Mouse (Mus musculus) left cerebral cortex, postnatal 10 days (tissue): ENCODE data around the gene Mat2a. TPM values are rescaled to one million over a fixed set of nuclear protein-coding genes. Genes with fewer than 3 reads are reported as not detected.
"Not testable (repeated sequence)": the region's sequence is repeated elsewhere in the genome, so short reads cannot be mapped to it uniquely, and the experiment has no call there.

Experiments
- DNase-seq, 2 experiments: peaks; one replicate each; pipeline ENCODE4 v3.0.0; 2021 to 2022; ENCODE audit warnings: low spot score in 2 of 2, mixed read lengths in 1 of 2; ENCODE audit errors: extremely low spot score in 1 of 2
- intact Hi-C: fragments of 180-260 bp; cut with DNase I; formaldehyde crosslinking; loops from one replicate; pipeline ENCODE4 v1.15.1; 2025
- total RNA-seq, 2 experiments: library from RNA; stranded (reverse); gene quantifications; 2 replicates each; pipeline ENCODE4 v1.2.3; 2021

Mat2a gene
- 100 to 1,000 TPM; 158 to 195 TPM for total RNA-seq

DNA sequence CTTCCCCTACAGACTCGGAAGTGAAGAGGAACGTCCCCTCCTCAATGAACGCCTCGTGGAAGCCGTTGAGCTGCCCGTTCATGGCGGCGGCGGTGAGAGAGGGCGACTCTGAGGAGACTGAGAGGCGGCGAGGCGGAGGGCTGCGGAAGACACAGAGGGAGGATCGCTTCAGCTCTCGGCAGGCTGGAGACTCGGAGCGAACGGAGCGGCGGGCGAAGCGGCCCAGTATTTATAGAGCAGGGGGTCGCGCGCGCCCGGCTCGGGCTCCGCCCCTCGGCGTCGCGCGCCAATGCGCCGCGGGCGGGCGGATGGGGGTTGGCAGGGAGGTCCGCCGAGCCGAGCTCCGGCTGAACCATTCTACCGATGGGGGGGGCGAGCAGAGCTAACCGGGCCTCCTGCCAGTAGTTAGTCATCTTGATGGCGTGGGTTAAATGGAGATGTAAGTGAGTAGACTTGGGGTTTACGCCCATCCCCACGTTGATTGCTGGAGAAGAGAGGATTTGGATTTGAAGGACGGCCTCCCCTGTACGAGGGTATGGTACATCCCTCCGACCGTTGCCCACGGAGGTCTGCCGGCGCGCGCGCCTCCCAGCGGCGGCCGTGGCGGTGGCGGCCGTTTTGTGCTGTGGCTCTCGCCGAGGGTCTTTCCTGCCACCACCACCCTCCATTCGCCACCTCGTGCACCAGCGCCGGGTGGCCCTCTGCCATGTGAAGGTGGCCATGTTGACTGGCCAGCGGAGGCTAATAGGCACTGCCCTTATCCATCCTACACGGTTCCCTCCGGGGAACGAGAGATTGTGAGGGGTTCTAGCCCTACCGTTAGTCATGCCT, at the start of gene Mat2a:
Gene Mat2a, minus strand, starts transcription at position 204 of the 831 bp plus-strand sequence.
- intact Hi-C loops = no loop called here
- peak; percentile 96 for DNase-seq

DNA sequence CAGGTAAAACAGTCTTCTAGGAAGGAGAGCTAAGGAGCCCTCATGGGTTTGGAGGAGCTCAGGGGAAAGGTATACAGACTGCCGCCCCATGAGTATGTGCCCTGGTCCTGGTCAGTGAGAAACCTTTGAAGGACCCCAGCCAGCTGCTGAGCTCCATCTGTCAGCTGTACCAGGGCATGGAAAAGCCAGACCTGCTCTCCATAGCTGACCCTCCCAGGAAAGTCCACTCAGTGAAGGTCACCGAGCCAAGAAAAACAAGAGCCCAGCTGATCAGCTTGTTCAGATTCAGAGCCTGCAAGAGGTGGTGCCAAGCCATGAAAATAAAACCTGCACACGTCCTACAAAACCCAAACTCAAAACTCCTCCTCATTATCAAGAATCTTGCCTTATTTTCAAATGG, 49.5 kb upstream of the Mat2a start:
- intact Hi-C loops = no loop called here

DNA sequence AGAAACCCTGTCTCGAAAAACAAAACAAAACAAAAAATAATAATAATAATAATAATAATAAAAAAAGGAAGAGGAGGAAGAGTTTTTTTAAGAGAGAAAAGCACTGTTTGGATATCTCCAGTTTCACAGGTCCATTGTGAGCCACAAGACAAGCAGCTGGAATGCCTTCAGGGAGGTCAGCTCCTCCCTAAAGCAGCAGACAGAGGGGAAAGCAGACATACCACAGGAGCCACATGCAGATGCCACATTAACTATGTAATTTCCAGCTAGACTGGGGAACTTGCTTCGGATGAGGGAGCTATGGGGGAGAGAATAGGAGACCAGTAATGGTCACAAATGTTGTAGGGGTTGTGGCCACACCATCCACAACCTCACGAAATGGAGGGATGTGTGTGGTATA, 47.9 kb upstream of the Mat2a start:
- intact Hi-C loops = no loop called here
- no peak for DNase-seq

More for the DNA sequence above, 49.5 kb upstream of the Mat2a start:
- peak in 1 of 2 experiments; percentile 52 for DNase-seq

DNA sequence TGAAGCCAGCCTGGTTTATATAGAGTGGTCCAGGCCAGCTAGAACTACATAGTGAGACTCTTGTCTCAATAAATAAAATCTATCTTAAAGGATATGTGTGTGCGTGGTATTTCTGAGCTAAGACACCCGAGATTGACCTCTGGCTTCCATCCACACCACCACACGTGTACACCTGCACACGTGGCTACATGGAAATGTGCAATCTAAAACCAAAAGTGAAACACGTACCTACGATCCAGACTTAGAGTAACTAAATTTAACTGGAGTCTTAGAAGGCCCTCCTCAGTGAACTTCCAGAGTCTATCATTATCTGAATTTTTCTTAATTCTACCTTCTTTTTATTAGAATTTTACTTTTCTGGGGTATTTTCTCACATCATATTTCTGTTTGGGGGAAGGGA, 46.9 kb upstream of the Mat2a start:
- intact Hi-C loops = no loop called here
- DNase-seq = no peak

DNA sequence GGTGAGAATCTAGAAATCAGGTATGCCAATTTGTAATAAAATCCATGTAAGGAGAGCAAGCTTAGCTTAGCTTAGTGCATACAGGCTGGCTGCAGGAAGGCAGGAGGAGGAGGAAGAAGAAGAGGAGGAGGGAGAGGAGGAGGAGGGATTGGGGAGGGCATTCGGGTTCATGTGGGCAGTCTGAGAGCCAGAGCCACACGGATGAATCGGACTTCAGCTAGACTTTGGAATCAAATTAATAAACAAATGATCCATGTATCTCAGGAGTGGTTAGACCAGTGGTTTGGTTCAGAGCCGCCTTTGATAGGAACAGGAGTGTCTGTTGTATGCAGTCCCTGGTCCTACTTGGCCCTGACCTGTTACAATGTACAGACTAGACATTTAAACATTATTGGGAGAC, 45.5 kb upstream of the Mat2a start:
- DNase-seq = no peak
- intact Hi-C loops = no loop called here

DNA sequence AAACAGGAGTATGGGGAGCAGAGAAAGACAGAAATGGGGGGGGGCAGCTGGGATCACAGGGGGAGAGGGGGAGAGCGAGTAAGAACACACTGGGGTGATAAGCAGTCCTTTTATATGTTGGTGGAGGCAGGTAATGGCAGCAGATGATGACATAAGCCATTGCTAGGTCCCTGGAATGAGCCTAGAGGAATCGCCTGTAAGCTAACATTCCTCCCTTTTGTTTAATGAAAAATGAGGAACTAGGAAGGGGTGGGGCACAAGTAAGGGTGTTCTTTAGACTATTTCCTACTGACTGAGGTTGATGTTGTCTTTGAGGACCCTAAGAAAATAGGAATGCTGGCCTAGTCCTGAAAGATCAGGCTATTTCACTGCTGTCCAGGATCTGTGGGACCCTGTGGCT, 42.8 kb upstream of the Mat2a start:
- DNase-seq = no peak
- intact Hi-C loops = no loop called here

DNA sequence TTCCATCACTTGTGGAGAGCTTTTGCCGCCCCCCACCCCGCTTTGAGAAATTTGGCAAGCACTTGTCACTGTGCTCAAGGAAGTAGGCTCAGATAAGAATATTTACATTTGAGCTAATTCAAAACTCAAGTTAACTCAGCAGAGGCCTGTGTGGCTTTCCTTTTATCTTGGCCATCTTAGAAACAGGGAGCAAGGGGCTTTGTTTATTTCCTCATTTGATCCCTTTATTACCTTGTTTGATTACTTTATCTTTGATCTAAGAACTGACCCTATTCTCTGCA, 41.0 kb upstream of the Mat2a start:
- no peak for DNase-seq
- intact Hi-C loops = no loop called here

DNA sequence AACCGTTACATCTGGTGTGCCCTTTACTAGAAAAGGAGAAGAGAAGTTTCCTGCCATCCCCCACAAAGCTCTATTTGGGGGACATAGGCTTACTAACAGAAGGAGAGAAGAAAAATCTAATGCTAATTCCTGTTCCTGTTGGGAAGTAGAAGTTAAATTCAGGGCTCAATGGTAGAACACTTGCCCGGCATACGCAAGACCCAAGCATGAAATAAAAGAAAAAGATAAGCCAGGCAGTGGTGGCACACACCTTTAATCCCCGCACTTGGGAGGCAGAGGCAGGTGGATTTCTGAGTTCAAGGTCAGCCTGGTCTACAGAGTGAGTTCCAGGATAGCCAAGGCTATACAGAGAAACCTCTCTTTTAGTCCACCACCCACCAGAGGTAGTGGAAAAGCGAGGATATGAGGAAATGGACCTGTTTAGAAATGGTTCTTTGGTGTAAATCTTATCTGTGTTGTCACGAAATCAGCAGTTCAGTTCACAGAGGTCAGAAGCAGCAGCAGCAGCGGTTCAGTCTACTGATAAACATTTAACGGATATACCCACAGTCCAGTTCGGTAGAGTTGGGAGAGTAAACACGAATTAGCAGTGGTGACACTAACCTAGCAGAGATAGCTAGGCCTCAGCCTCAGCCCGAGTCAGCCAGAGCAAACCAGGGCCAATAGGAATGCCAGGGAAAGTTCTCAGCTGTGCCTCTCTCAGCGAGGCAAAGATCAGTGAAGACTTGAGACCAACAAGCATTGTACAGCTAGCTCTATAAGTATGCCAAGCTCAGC, 40.5 kb upstream of the Mat2a start:
- intact Hi-C loops = no loop called here
- DNase-seq = no peak

DNA sequence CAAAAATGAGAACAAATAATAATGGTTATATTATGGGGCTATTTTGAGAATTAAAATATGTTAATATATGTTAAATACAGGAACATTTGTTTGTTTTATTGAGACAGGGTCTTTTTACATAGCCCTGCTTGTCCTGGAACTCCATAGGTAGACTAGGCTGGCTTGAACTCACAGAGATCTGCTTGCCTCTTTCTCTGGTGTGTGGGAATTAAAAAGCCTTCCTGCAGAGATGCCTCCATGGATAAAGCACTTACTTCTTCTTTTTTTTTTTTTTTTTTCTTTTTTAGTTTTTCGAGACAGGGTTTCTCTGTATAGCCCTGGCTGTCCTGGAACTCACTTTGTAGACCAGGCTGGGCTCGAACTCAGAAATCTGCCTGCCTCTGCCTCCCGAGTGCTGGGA, 39.3 kb upstream of the Mat2a start:
- intact Hi-C loops, DNase-seq: not testable (repeated sequence)

DNA sequence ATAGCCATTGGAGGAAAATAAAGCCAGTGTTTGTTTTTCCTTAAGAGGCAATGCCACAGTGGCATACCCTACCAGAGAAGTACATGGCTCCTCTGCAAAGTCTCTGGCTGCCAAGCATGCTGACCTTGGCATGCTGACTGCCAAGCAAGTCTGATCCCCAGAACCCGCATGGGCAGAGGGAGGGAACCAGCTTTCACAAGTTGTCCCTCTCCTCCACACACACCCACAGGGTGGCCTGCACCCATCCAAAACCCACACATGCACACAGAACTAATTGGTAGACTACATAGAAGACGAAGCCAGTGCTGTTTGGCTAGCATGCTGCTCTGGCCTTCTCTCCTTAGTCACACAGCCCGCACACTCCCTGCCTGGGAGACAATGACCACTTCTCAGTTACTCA, 38.3 kb upstream of the Mat2a start:
- DNase-seq = no peak
- intact Hi-C loops = no loop called here

DNA sequence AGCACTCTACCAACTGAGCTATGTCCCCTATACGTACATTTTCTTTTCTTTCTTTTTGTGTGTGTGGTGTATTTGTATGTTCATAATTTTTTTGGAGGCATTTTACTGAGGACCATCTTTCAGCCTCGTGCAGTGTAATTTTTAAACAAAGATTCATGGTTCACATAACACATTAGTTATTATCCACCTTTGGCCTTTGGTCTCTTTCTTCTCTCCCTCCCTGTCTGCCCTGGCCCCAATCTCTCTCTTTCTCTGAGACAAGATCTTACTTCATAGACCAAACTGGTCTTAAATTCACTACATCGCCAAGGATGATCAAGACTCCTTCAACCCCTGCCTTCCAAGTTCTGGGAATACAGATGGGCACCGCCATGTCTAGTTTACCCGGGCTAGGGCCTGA, 37.5 kb upstream of the Mat2a start:
- intact Hi-C loops = no loop called here
- no peak for DNase-seq

DNA sequence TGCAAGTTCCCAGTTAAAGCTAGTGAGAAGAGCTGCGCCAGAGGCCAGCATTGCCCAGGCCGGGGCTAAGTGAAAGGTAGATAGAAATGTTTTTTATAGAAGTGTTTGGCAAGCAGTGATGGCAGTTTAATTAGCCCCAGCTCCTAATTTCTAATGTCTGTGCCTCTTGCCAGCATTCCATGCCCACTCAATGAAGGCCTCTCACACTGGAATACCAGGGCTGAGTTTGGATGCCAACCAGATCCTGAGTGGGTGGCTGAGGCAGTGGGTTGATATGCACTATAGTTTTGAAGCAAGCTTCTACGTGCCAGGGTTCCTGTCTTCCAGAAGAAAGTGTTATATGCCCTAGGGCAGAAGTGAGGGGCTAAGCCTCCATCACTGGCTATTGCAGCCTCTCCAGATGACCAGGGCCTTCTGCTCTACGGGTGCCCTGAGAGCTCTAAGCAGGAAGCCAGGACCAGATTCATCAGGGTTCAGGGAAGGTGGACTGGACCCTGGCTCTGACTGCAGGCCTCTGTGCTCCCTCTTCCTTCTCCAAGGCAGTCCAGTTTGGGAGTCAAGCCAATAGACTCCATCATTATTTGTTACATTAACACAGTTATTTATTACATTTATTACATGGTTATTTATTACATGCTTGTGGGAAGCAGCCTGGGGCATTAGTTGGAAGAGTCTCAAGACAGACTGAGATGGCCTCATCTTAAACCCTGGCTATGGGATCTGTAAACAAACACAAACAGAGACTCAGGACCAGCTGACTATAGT, 36.0 kb upstream of the Mat2a start:
- intact Hi-C loops = no loop called here
- DNase-seq = no peak

DNA sequence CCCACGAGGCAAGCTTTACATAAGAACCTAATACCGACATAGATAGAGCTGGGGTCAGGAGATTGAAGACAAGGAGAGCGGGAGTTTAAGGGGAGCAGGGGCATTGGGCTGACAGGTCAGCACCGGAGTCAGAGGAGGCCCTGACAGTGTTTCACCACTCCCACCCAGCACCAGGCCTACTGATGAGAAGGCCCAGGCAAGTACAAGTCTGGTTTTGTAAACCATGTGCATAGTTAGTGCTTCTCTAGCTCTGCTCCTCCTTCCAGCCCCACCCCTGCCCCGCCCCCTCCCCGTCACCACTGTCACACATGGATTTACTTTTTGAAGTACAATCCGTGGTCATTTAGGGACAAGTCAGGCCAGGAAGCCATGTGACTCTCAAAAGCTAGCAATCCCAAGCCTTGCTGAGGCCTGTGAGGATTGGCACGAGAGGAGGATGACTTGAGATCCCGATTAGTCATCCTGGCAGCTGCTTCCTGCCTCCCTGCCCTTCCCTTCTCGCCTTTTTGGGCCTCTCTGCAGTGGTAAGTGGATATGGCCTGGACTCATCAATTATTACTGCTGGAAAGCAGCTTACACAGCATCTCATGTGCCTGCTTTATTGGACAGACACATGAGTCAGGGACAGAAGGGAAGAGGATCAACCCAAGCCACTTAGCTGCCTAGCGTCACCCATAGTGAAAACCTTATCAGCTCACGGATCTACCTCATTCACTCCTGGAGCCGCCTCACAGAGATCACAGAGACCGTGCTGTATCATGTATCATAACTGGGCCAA, 34.1 kb upstream of the Mat2a start:
- no peak for DNase-seq
- intact Hi-C loops = no loop called here

DNA sequence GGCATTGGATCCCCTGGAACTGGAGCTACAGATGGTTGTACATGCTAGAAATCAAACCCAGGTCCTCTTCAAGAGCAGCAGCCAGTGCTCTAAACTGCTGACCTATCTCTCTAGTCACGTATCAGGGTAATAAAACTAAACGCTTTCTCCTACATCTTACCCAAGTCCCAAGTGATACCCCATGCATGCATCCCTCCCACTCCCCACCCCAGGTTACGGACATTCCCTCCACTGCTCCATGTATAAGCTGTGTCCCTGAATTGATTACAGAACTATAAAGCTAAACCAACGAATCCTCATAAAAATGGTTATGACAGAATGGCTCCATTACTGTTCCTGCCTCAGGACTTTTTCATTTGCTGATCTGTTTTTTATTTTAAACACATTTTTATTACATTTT, 26.8 kb upstream of the Mat2a start:
- no peak for DNase-seq
- intact Hi-C loops = no loop called here

DNA sequence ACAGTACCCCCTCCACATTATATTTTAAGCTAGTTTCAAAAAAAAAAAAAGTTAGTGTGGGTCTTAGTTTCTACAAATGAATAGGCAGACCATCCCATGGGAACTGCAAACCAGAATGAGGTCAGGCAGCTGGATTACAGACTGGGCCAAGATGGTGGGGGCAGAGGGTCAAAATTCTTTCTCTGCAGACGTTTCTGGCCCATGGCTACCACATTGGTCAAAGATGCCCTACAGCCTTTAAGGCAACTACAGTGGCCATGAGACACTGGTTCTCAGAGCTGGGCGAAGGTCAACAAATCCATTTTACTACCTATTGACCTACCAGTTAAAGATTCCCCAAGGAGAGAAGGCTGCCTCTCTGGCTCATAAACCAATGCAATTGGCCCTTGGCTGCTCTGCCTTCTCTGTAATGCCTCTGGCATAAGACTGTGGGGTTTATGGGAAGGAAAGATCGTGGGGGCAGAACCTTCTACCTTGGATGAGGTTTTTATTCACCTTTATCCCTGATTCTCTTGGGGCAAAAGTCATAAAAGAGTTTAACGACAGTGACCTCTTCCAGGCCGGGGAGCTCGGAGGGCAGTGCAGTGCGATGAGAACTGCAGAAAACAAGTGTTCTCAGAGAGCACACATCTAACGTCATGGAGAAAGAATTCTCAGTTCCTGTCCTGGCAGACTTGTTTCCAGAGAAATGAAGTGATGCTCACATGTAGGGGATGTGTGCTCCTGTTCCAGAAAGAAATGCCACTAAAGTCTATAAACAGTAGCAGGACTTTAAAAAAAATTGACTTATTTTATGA, 26.2 kb upstream of the Mat2a start:
- intact Hi-C loops = no loop called here

DNA sequence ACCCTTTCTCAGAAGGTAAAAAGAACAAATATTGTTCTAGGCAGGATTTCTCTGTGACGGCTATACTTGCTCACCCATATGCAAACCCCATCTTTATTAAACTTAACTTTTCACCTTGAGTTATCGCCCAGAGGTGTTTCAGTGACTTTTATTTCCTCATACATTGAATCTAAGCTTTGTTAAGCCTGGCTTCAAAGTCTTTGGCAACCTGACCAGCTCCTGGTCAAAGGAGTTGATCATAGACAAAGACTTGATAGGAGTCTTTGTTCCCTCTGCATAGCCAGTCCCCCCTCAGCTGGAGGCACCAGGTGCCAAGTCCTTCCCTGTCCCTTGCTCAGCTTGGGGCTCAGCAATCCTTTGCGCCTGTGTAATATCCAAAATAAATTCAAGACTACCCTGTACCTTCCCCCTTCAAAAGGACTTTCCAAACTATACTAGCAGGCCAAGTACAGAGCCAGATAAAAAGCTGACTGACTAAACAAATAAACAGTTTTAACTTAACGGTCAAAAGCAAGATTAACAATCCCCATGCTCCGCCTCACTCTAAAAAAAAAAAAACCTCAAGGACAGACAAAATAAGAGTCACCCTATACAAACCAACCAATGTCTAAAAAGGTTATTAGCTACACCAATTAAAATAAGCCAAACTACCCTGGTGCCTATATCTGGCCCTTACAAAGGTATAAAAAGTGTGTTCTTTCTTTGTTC, 23.3 kb upstream of the Mat2a start:
- intact Hi-C loops, DNase-seq: not testable (repeated sequence)

More for the DNA sequence above, 26.2 kb upstream of the Mat2a start:
- DNase-seq = no peak

DNA sequence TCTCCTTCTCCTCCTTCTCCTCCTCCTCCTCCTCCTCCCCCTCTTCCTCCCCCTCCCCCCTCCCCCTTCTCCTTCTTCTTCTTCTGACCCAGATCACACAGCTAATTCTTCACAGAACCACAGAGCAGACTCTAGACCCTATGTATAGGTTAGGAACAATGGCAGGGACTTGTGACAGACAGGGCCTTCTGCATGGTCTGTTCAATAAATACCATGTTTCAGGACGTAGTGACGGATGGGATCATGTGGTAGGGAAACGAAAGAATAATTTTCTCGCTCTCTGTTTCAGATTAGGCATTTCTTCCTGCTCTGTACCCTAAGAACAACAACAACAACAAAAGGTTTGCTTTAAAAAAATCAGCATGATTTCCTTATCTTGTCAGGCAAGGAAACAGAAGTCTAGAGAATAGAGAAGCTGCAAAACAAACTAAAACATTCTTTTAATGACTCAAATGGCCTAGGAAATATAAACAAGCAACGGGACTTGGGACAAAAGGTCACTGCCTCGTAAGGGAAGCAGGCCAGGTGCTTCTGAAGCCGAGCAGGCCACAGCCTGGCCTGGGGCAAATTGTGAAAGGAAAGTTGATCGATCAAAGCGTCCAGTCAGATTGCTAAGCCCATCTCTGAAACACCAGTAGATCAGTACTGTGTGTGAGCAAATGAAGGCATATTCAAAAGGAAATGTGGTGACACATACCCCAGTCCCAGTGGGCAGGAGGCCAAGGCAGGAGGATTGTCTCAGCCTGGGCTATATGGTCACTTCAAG, 20.9 kb upstream of the Mat2a start:
- intact Hi-C loops = no loop called here
- peak in 1 of 2 experiments; percentile 44 for DNase-seq
